Mouse (Mus musculus) MEL (cell line): ENCODE data around the gene D17Wsu92e. TPM values are rescaled to one million over a fixed set of nuclear protein-coding genes. Genes with fewer than 3 reads are reported as not detected.

Source experiments
- DNase-seq: peaks from one replicate; pipeline ENCODE4 v3.0.0; 2011; ENCODE audit warnings: low read depth, low spot score
- H3K27ac ChIP-seq: 2 replicates; pipeline ENCODE4 v1.5.1; 2012; ENCODE audit warnings: low read depth, mild to moderate bottlenecking, control low read depth, low read length, moderate library complexity; ENCODE audit not compliant: control insufficient read depth
- H3K27me3 ChIP-seq, 2 experiments: fragments of 150-350 bp in 1 of 2; sonication (generic) in 1 of 2; 2 replicates each; pipeline ENCODE4 v1.6.1; 2012; ENCODE audit warnings: low read length in 2 of 2, mild to moderate bottlenecking in 2 of 2, improper control_type of control experiment in 1 of 2, moderate library complexity in 1 of 2; ENCODE audit not compliant: insufficient read depth in 2 of 2, control insufficient read depth in 1 of 2
- H3K36me3 ChIP-seq, 2 experiments: 2 replicates each; pipeline ENCODE4 v1.6.1; 2012 to 2014; ENCODE audit warnings: low read length in 2 of 2, improper control_type of control experiment in 1 of 2, inconsistent platforms in 1 of 2, mild to moderate bottlenecking in 1 of 2; ENCODE audit not compliant: insufficient read depth in 2 of 2, control insufficient read depth in 1 of 2
- H3K4me1 ChIP-seq, 2 experiments: fragments of 150-350 bp in 1 of 2; sonication (generic) in 1 of 2; 2 replicates each; pipeline ENCODE4 v1.6.1; 2012; ENCODE audit warnings: low read length in 2 of 2, improper control_type of control experiment in 1 of 2, mild to moderate bottlenecking in 1 of 2; ENCODE audit not compliant: insufficient read depth in 2 of 2, control insufficient read depth in 1 of 2
- H3K4me3 ChIP-seq, 2 experiments: fragments of 150-350 bp in 1 of 2; sonication (generic) in 1 of 2; 2 replicates each; pipeline ENCODE4 v1.5.1; 2012; ENCODE audit warnings: low read depth in 2 of 2, low read length in 2 of 2, mild to moderate bottlenecking in 2 of 2, moderate library complexity in 2 of 2, control low read depth in 1 of 2, improper control_type of control experiment in 1 of 2; ENCODE audit not compliant: control insufficient read depth in 1 of 2, insufficient read depth in 1 of 2
- H3K79me2 ChIP-seq: 2 replicates; pipeline ENCODE4 v1.6.1; 2012; ENCODE audit warnings: mild to moderate bottlenecking, low read length, moderate library complexity; ENCODE audit not compliant: control insufficient read depth, poor library complexity, insufficient read depth
- H3K9ac ChIP-seq: 2 replicates; pipeline ENCODE4 v1.6.1; 2012; ENCODE audit warnings: low read depth, mild to moderate bottlenecking, control low read depth, low read length, moderate library complexity; ENCODE audit not compliant: control insufficient read depth, poor library complexity, severe bottlenecking
- H3K9me3 ChIP-seq: fragments of 150-350 bp; sonication (generic); replicated peaks from 2 replicates; pipeline ENCODE4 v1.6.1; 2012; ENCODE audit warnings: mild to moderate bottlenecking, low read length, improper control_type of control experiment, moderate library complexity; ENCODE audit not compliant: insufficient read depth
- BHLHE40 ChIP-seq: IDR thresholded peaks from 2 replicates; pipeline ENCODE4 v1.6.1; 2012; ENCODE audit warnings: low read depth, mild to moderate bottlenecking, inconsistent platforms, low read length, improper control_type of control experiment, borderline replicate concordance
- CHD1 ChIP-seq: IDR thresholded peaks from 2 replicates; pipeline ENCODE4 v1.6.1; 2012; ENCODE audit warnings: low read depth, mild to moderate bottlenecking, inconsistent platforms, low read length, improper control_type of control experiment
- CHD2 ChIP-seq: IDR thresholded peaks from 2 replicates; pipeline ENCODE4 v1.6.1; 2011; ENCODE audit warnings: low read length, improper control_type of control experiment
- ELF1 ChIP-seq: IDR thresholded peaks from 2 replicates; pipeline ENCODE4 v1.6.1; 2014; ENCODE audit warnings: low read depth, mild to moderate bottlenecking, inconsistent platforms, low read length, improper control_type of control experiment, moderate library complexity
- EP300 ChIP-seq, 2 experiments: IDR thresholded peaks; 2 replicates each; pipeline ENCODE4 v1.6.1; 2011; ENCODE audit warnings: improper control_type of control experiment in 2 of 2, low read length in 2 of 2, low read depth in 1 of 2, mild to moderate bottlenecking in 1 of 2
- ETS1 ChIP-seq: IDR thresholded peaks from 2 replicates; pipeline ENCODE4 v1.6.1; 2012; ENCODE audit warnings: low read depth, mild to moderate bottlenecking, inconsistent platforms, low read length, improper control_type of control experiment, moderate library complexity
- GABPA ChIP-seq: IDR thresholded peaks from 2 replicates; pipeline ENCODE4 v1.6.1; 2012; ENCODE audit warnings: low read depth, mild to moderate bottlenecking, inconsistent platforms, low read length, improper control_type of control experiment, moderate library complexity
- HCFC1 ChIP-seq: IDR thresholded peaks from 2 replicates; pipeline ENCODE4 v1.6.1; 2012; ENCODE audit warnings: low read depth, mild to moderate bottlenecking, inconsistent platforms, low read length, improper control_type of control experiment, moderate library complexity
- MAFK ChIP-seq: IDR thresholded peaks from 2 replicates; pipeline ENCODE4 v1.6.1; 2011; ENCODE audit warnings: low read depth, mild to moderate bottlenecking, low read length, improper control_type of control experiment, borderline replicate concordance
- MAZ ChIP-seq: IDR thresholded peaks from 2 replicates; pipeline ENCODE4 v1.6.1; 2012; ENCODE audit warnings: low read depth, mild to moderate bottlenecking, inconsistent platforms, low read length, improper control_type of control experiment
- POLR2A ChIP-seq, 2 experiments: IDR thresholded peaks; 2 replicates each; pipeline ENCODE4 v1.6.1; 2011 to 2012; ENCODE audit warnings: low read length in 2 of 2, mild to moderate bottlenecking in 2 of 2, control low read depth in 1 of 2, improper control_type of control experiment in 1 of 2, low read depth in 1 of 2, moderate library complexity in 1 of 2; ENCODE audit not compliant: control insufficient read depth in 1 of 2, insufficient read depth in 1 of 2, poor library complexity in 1 of 2
- POLR2AphosphoS2 ChIP-seq: IDR thresholded peaks from 2 replicates; pipeline ENCODE4 v1.6.1; 2011; ENCODE audit warnings: low read length, improper control_type of control experiment
- POLR2AphosphoS5 ChIP-seq: IDR thresholded peaks from 2 replicates; pipeline ENCODE4 v1.6.1; 2012; ENCODE audit warnings: low read depth, borderline replicate concordance, mild to moderate bottlenecking, inconsistent platforms, low read length, moderate library complexity, mixed read lengths
- RAD21 ChIP-seq: IDR thresholded peaks from 2 replicates; pipeline ENCODE4 v1.6.1; 2011; ENCODE audit warnings: mild to moderate bottlenecking, low read depth, low read length, improper control_type of control experiment
- RCOR1 ChIP-seq: IDR thresholded peaks from 2 replicates; pipeline ENCODE4 v1.6.1; 2012; ENCODE audit warnings: low read depth, mild to moderate bottlenecking, inconsistent platforms, low read length, improper control_type of control experiment
- SIN3A ChIP-seq: IDR thresholded peaks from 2 replicates; pipeline ENCODE4 v1.6.1; 2012; ENCODE audit warnings: low read length, improper control_type of control experiment, inconsistent platforms
- SMC3 ChIP-seq: IDR thresholded peaks from 2 replicates; pipeline ENCODE4 v1.6.1; 2011; ENCODE audit warnings: low read depth, low read length, improper control_type of control experiment
- UBTF ChIP-seq: IDR thresholded peaks from 2 replicates; pipeline ENCODE4 v1.6.1; 2012; ENCODE audit warnings: low read depth, mild to moderate bottlenecking, inconsistent platforms, low read length, improper control_type of control experiment, moderate library complexity, borderline replicate concordance; ENCODE audit not compliant: insufficient read depth
- ZC3H11A ChIP-seq: IDR thresholded peaks from 2 replicates; pipeline ENCODE4 v1.6.1; 2012; ENCODE audit warnings: low read depth, mild to moderate bottlenecking, inconsistent platforms, low read length, improper control_type of control experiment
- ZKSCAN1 ChIP-seq: IDR thresholded peaks from 2 replicates; pipeline ENCODE4 v1.6.1; 2012; ENCODE audit warnings: low read depth, mild to moderate bottlenecking, inconsistent platforms, low read length, improper control_type of control experiment, moderate library complexity
- polyA plus RNA-seq, 2 experiments: library from polyadenylated mRNA; stranded (reverse) in 1 of 2; unstranded in 1 of 2; fragments of >175 nt in 1 of 2; fragments of >200 nt in 1 of 2; gene quantifications; 2 replicates each; pipeline versions ENCODE4 v1.2.1 to v1.2.4; 2012; ENCODE audit warnings: low replicate concordance in 2 of 2, low read depth in 1 of 2; ENCODE audit not compliant: insufficient read length in 2 of 2, insufficient read depth in 1 of 2, missing spikeins in 1 of 2
- total RNA-seq: library from RNA; depleted of rRNA; stranded (reverse); fragments of 300-350 nt; gene quantifications from 2 replicates; pipeline ENCODE4 v1.2.3, GENCODE M21; 2012

D17Wsu92e gene
- total and polyA plus RNA-seq, 3 experiments = 72.5 to 108 TPM; not detected in 1

DNA sequence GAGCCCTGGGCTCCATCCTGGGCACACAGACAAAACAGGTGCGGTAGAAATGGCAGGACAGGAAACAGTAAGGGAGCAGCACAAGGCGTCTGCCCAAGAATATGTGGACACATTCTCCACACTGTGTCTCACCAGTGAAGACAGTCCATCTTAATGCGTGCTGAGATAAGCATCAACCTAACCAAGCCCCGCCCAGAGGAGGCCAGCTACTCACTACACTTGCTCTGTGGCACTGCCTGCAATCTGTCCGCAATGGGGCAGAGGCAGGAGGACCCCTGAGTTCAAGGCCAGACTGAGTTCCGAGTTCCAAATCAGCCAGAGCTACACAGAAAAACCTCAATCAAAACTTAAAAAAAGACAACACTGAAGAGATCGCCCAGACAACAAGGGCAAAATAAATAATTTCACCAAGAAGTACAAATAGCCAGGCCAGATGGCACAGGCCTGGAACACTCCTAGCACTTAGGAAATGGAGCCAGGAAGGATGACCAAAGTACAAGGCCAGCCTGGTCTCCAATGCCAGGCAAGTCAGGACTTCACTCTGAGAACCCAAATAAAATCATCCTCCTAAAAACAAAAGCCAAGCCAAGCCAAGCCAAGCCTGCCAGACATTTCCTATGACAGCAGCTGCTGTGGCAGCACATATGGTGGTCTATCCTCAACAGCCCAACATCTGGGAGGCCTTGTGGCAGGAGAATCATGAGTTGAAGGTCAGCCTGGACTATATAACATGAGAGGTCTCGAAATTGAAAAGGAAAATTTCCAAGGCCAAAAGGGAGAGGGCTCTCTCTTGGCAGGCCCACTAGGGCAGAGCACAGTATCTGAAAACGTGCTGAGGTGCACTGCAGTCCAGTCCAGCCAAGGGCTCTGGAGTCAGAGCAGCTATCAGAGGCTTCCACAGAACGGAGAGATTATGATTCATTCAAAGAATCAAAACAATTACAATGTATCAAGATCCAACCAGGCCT lies 15.4 kb downstream of the D17Wsu92e start:
- Histone ChIP-seq H3K4me1 (peaks cover 2 to 12% of the 10 kb centered on the region in 2 experiments; a peak in 2 of 4 replicates), H3K9ac (no peak overlapping the region), H3K9me3 (no peaks in the 10 kb centered on the region), H3K4me3 (no peak overlapping the region), H3K27ac (no peak overlapping the region), H3K79me2 (peaks cover 86% of the 10 kb centered on the region), H3K27me3 (no peaks in the 10 kb centered on the region), H3K36me3 (peaks cover 8 to 17% of the 10 kb centered on the region in 2 experiments)
- TF ChIP-seq RCOR1 (no peak), MAFK (no peak), CHD2 (no peak), ZC3H11A (no peak), ETS1 (no peak), POLR2AphosphoS2 (no peak), CHD1 (no peak), POLR2A (IDR thresholded peaks at IDR 0.05; ENCODE audit: control insufficient read depth in 1 of 2, insufficient read depth in 1 of 2, low read depth in 1 of 2, low read length in 2 of 2, poor library complexity in 1 of 2) (no peak), UBTF (no peak), ZKSCAN1 (no peak), HCFC1 (no peak), EP300 (IDR thresholded peaks at IDR 0.05; ENCODE audit: low read depth in 1 of 2, low read length in 2 of 2) (no peak), ELF1 (no peak), POLR2AphosphoS5 (no peak), MAZ (no peak), RAD21 (no peak), BHLHE40 (no peak), SMC3 (no peak), GABPA (no peak), SIN3A (no peak)
- no peak for DNase-seq
